Mouse (Mus musculus): Measurements from ENCODE around the gene Mgst2. TPM values are rescaled to one million over a fixed set of nuclear protein-coding genes. Genes with fewer than 3 reads are reported as not detected.

Mgst2 gene
- total RNA-seq, 2 experiments from 2014 or later: 1.3 TPM; not detected in 1

DNA sequence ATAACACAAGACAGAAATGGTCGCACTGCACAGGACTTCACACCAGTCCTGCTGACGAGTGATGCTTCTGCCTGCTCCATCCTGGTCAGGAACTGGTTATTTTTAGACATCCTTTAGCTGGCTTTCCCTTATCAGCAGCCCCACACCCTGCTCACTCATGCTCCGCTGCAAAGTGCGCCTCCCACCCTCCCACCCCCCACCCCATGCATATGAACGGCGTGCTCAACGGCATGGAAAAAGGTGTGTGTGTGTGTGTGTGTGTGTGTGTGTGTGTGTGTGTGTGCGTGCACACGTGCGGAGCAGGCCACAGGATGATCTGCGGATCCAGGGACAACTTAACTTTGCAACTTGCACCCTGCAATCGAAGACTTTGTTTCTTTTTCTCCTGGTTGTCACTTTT is 68.3 kb downstream of the Mgst2 start:
- no peak for DNase-seq
- intact Hi-C loops (cut with DNase I): no loop called here

DNA sequence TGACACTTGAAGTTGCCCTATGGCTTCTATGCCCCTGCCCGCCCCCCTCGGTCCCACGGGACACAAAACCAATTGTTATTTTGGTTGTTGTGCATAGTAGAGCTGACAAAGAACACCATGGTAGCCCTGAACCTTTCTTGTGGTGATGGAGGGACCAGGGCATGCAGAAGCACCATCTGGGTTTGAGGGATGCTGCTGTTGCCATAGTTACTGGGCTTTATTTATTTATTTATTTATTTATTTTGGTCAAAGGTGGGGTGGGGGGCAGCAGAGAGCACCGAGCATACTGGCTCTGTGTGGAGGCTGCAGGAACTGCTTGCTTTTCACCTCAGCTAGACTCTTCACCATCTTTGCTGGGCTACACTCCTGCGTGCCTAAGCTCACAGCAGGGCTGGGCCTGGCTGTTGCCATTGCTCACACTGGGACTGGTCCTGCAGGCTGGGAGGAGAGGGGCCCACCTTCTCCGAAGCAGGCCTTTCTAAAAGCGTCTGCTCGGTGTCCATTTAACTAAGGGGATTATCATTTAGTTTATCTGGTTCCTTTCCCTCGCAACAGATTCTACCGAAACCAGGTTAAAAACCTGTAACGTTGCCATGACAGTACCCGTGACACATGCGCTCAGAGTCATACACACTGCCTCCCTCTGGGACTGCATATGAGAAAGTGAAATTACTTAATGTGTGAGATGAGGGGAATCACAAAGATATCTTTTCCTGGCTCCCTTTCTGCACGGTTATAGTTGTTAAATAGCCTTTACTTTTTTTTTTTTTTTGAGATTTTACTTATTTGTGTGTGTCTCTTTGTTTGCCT is 69.2 kb downstream of the Mgst2 start:
- intact Hi-C loops (cut with DNase I): no loop called here
- DNase-seq: no peak

DNA sequence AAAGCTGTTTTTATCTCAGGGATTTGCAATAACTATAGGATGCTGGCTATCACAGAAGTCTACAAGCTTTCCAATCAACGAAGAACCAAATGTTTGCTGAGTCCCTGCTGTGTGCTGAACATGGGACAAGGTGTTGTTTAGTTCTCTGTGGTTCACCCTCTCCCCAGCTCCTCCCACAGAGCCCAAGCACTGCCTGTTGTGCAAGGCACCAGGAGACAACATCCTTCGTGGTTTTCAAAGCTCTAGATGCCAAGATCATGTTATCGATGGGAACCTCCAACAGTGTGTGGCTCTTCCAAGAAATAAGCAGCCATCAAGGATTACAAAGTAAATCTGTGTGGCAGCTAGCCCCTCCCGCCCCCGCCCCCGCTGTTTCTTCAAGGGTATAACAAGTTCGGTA is 70.5 kb downstream of the Mgst2 start:
- no peak for DNase-seq
- intact Hi-C loops (cut with DNase I): no loop called here

DNA sequence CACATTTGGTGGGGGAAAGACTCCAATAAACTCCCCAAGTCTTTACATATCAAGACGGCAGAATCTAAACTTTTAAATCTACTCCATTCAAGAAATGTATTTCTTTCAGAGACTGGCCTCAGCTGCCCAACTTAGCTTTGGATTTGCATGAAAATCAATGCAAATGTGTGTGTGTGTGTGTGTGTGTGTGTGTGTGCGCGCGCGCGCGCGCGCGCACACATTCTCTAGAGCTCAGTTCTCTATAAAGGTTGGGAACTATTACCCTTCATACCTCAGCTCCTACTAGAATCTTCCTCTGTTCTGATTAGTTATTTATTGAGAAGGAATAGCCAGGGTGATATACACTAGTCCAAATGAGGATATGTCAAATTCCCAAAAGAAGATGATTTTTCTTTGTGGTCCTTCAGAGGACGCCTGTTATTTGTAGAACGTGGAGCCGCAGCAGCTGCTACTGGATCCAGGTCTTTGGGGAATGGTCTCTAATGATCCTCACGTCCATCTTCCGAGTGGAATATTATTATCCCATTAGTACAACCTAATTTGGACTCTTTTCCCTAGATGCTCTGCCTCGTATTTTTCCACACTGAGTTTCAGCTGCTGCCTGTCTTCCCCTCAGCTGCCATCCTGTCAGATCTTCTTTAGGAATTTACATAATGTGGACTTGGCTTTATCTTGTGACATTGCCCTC is 71.9 kb downstream of the Mgst2 start:
- intact Hi-C loops (cut with DNase I): no loop called here
- no peak for DNase-seq

Other genes with a start within 250 kb of the Mgst2 start
- 10 to 100 TPM; 42.8 to 48.4 TPM for gene Naa15, start 245.2 kb upstream of the Mgst2 start, total RNA-seq (2021)
- 10 to 100 TPM; 10.8 to 11.5 TPM for gene Rab33b, start 176.4 kb upstream of the Mgst2 start, total RNA-seq (2021)
- gene Setd7, start 99.5 kb upstream of the Mgst2 start, total RNA-seq (2021): 10 to 100 TPM; 57.2 to 62.0 TPM